Mouse (Mus musculus) lung, adult 2 months (tissue): ENCODE results near the gene Zfp503.
A peak's percentile ranks its signal among the peaks of the same experiment; 100 is the strongest.

Experiments
- CTCF ChIP-seq: fragments of 200-500 bp; IDR thresholded peaks from 2 replicates; pipeline ENCODE4 v1.5.1; 2011; ENCODE audit warnings: mild to moderate bottlenecking, low read length, control low read depth; ENCODE audit not compliant: insufficient read depth
- POLR2A ChIP-seq: fragments of 200-500 bp; IDR thresholded peaks from 2 replicates; pipeline ENCODE4 v1.6.1; 2011; ENCODE audit warnings: low read depth, mild to moderate bottlenecking, control low read depth, low read length, borderline replicate concordance; ENCODE audit errors: extremely low read depth

GRCm38 (mm10) chr14:21983311-21983949, 6.0 kb downstream of the Zfp503 start:
- TF ChIP-seq POLR2A (0 out of 2 replicates have a peak, but pooled peaks have one; percentile 35), CTCF (no peak)
